27 mouse cellular contexts compared by ENCODE assay signal in the genomic region with DNA sequence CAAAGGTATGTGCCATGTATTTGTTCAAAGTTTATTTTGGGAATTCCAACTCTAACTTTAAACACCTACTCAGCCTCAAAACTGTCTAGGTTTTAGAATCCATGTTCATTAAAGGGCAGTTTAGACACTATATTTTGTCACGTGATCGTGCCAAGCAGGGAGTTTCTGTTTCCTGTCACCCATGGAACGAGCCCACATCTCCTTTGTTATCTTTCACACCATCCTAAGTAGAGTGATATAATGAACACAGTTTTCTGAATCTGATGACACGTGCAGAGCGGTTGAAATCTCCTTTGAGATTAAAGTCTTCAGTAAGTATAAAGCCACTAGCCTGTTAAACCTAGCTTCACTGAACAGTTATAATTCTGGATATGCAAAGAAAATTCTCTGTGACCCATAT.
A peak's percentile ranks its signal among the peaks of the same experiment; 100 is the strongest.
DNase-seq lines count a peak whose midpoint lies in the region; ATAC-seq lines count a peak whose summit lies in the region.
"Had no signal": no experiment of that assay in that cellular context is flagged by ENCODE, and none has a peak within 500 bp of the region (broad histone marks: within the 10 kb centered on the region; RNA-seq: fewer than 3 reads in every experiment).

No protein-coding gene starts in this region.

- no peaks in the 10 kb centered on the region for H3K27me3 ChIP-seq in forebrain, embryonic 16.5 days (replicated peaks; ENCODE audit: control insufficient read depth, insufficient read depth, low read length)
- H3K27me3 ChIP-seq: CH12.LX; embryonic facial prominence, embryonic 13.5 days; embryonic facial prominence, embryonic 15.5 days; forebrain, embryonic 12.5 days; Patski had no signal

- ATAC-seq in activated CD4-positive, CD25-positive, alpha-beta regulatory T cell, adult 4 months = peak; percentile 70
- ATAC-seq in inflammation-experienced regulatory T-cells, adult 6 months = peak; percentile 67
- no peak for ATAC-seq in forebrain, embryonic 16.5 days
- ATAC-seq: forebrain, embryonic 14.5 days; forebrain, postnatal 0 days; Patski had no signal

- WGBS in forebrain, embryonic 16.5 days = 78% methylated on average over 5 of the region's 5 CpGs

- H3K27ac ChIP-seq in forebrain, embryonic 16.5 days (ENCODE audit: low read length) = no peak overlapping the region
- H3K27ac ChIP-seq: embryonic facial prominence, embryonic 13.5 days; embryonic facial prominence, embryonic 15.5 days; forebrain, embryonic 10.5 days; forebrain, embryonic 12.5 days had no signal

- H3K4me1 ChIP-seq in forebrain, embryonic 16.5 days (replicated peaks; ENCODE audit: control insufficient read depth, insufficient read depth, low read length) = no peaks in the 10 kb centered on the region
- H3K4me1 ChIP-seq: embryonic facial prominence, embryonic 13.5 days; embryonic facial prominence, embryonic 15.5 days; forebrain, embryonic 10.5 days; forebrain, embryonic 12.5 days had no signal

- no peak overlapping the region for H3K9ac ChIP-seq in forebrain, embryonic 16.5 days (replicated peaks; ENCODE audit: low read depth, low read length)
- H3K9ac ChIP-seq: embryonic facial prominence, embryonic 13.5 days; embryonic facial prominence, embryonic 15.5 days; forebrain, embryonic 12.5 days; forebrain, postnatal 0 days had no signal

- no peak overlapping the region for H3K4me3 ChIP-seq in forebrain, embryonic 16.5 days (replicated peaks; ENCODE audit: low read length)
- H3K4me3 ChIP-seq: embryonic facial prominence, embryonic 13.5 days; embryonic facial prominence, embryonic 15.5 days; erythroblast, embryonic 14.5 days; forebrain, embryonic 10.5 days; forebrain, embryonic 12.5 days had no signal

- no peaks in the 10 kb centered on the region for H3K9me3 ChIP-seq in forebrain, embryonic 16.5 days (ENCODE audit: control insufficient read depth, low read length)
- H3K9me3 ChIP-seq: embryonic facial prominence, embryonic 13.5 days; embryonic facial prominence, embryonic 15.5 days; forebrain, embryonic 10.5 days; forebrain, embryonic 12.5 days; G1E had no signal

- H3K36me3 ChIP-seq in forebrain, embryonic 16.5 days (ENCODE audit: control insufficient read depth, insufficient read depth) = no peaks in the 10 kb centered on the region
- H3K36me3 ChIP-seq: embryonic facial prominence, embryonic 13.5 days; embryonic facial prominence, embryonic 15.5 days; forebrain, embryonic 10.5 days; forebrain, embryonic 12.5 days; G1E had no signal

- no peak overlapping the region for H3K4me2 ChIP-seq in forebrain, embryonic 16.5 days (ENCODE audit: low read length)
- H3K4me2 ChIP-seq: embryonic facial prominence, embryonic 13.5 days; embryonic facial prominence, embryonic 15.5 days; forebrain, embryonic 12.5 days had no signal

- DNase-seq in CD4-positive helper T cell, adult 2 months (ENCODE audit: low read depth, low spot score) = peak; percentile 37
- peak; percentile 38 for DNase-seq in CD4-positive, CD25-positive, alpha-beta regulatory T cell, adult 2 months (ENCODE audit: low read depth, low spot score)
- DNase-seq in adrenal gland, postnatal 25 days = no peak
- DNase-seq in testis, postnatal 14 days (ENCODE audit: low spot score) = no peak
- no peak for DNase-seq in yolk sac, embryonic 10.5 days (ENCODE audit: low spot score)
- DNase-seq: adrenal gland, adult 2 months; adrenal gland, postnatal 14 days; cerebellum, adult 11 months; cerebellum, adult 18-20 months; cerebellum, adult 8-10 months; cerebellum, adult 9-11 months; cerebellum, postnatal 14 days; cerebellum, postnatal 36 days; embryo, embryonic 11 days; forebrain, postnatal 0 days had no signal

Comparison
In these comparisons a context has a peak if more than half of its experiments do, and no peak if none do; other contexts are left out.
1. DNase-seq: peak in CD4-positive helper T cell, adult 2 months (single experiment) and CD4-positive, CD25-positive, alpha-beta regulatory T cell, adult 2 months (single experiment); none in adrenal gland, postnatal 25 days (single experiment), testis, postnatal 14 days (single experiment) and yolk sac, embryonic 10.5 days (single experiment).